Comparison of ENCODE assay signal across 23 mouse cellular contexts in the genomic region with DNA sequence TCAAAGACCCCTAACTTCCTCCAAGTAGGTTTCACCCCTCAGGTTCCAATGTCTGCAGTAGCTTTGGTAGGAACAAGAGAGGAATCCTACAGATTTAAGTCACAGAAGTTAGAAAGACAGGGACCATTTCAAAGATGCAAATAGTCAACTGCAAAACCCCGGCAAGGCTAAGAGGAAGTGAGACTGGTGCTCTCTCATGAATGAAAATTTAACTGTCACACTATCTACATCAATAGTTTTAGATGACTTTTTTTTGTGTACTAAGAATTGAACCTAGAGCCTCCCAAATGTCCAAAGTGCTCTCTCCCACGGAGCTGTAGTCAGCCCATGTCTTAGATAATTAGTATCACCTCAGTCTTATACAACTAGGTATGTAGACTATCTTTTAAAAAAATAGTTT. TPM values are rescaled to one million over a fixed set of nuclear protein-coding genes. Genes with fewer than 3 reads are reported as not detected.
"Had no signal": no experiment of that assay in that cellular context is flagged by ENCODE, and none has a peak within 500 bp of the region (broad histone marks: within the 10 kb centered on the region; RNA-seq: fewer than 3 reads in every experiment).

No protein-coding gene starts in this region.

- H3K36me3 ChIP-seq: limb, embryonic 10.5 days; limb, embryonic 13.5 days; liver, embryonic 13.5 days; midbrain, embryonic 10.5 days; midbrain, embryonic 13.5 days; neural tube, embryonic 13.5 days had no signal

- ATAC-seq: intestine, postnatal 0 days; midbrain, embryonic 13.5 days; midbrain, embryonic 16.5 days had no signal

- H3K4me2 ChIP-seq: limb, embryonic 13.5 days; liver, embryonic 13.5 days; lung, embryonic 14.5 days; midbrain, embryonic 13.5 days; neural tube, embryonic 13.5 days had no signal

- DNase-seq: kidney, adult 2 months; kidney, postnatal 25 days; liver; liver, embryonic 13.5 days; lung, postnatal 10 days; lung, postnatal 36 days; right cerebral cortex, postnatal 4 days; thymus, adult 18-20 months; thymus, postnatal 36 days had no signal

- H3K27ac ChIP-seq: limb, embryonic 10.5 days; limb, embryonic 13.5 days; liver, embryonic 13.5 days; midbrain, embryonic 10.5 days had no signal

- H3K4me3 ChIP-seq: limb, embryonic 10.5 days; limb, embryonic 13.5 days; liver, embryonic 13.5 days; megakaryocyte, embryonic 14.5 days; midbrain, embryonic 10.5 days; midbrain, embryonic 13.5 days; myocyte; neural tube, embryonic 13.5 days had no signal

- H3K9ac ChIP-seq: limb, embryonic 13.5 days; liver, embryonic 13.5 days; lung, embryonic 14.5 days; midbrain, embryonic 13.5 days; neural tube, embryonic 13.5 days had no signal

- H3K27me3 ChIP-seq: limb, embryonic 13.5 days; liver, embryonic 13.5 days; midbrain, embryonic 13.5 days; neural tube, embryonic 13.5 days had no signal

- H3K9me3 ChIP-seq: limb, embryonic 10.5 days; limb, embryonic 13.5 days; liver, embryonic 13.5 days; midbrain, embryonic 10.5 days; midbrain, embryonic 13.5 days; neural tube, embryonic 13.5 days had no signal

- H3K4me1 ChIP-seq: limb, embryonic 10.5 days; limb, embryonic 13.5 days; liver, embryonic 13.5 days; megakaryocyte, embryonic 14.5 days had no signal

RNA-seq across cellular contexts. Expression of a gene that starts 38.7 kb away (rescaled TPM):
- total RNA-seq: monocyte, adult 5-6 weeks had no signal
- polyA plus RNA-seq: intestine, embryonic 14.5 days; intestine, postnatal 0 days; kidney, embryonic 14.5 days; limb, embryonic 10.5 days; limb, embryonic 13.5 days; liver, embryonic 16.5 days; lung, embryonic 14.5 days; midbrain, embryonic 13.5 days; midbrain, embryonic 16.5 days; myocyte; neural tube, embryonic 13.5 days had no signal
